Mouse (Mus musculus) Patski (cell line): ENCODE measurements around the gene Papola. TPM values are rescaled to one million over a fixed set of nuclear protein-coding genes. Genes with fewer than 3 reads are reported as not detected.
A peak's percentile ranks its signal among the peaks of the same experiment; 100 is the strongest.

Experiments used
- ATAC-seq: fragments of 100-300 bp; one replicate; pipeline ENCODE4 v1.8.0; 2021
- CTCF ChIA-PET: fragments of 350-600 bp; sonication (Branson Sonifier 250); formaldehyde crosslinking; loops from one replicate; lab custom pipeline; 2022; ENCODE audit warnings: inconsistent platforms; lab: Charles Lee
- POLR2A ChIA-PET: fragments of 350-600 bp; sonication (Branson Sonifier 250); formaldehyde crosslinking; loops from one replicate; lab custom pipeline; 2022; ENCODE audit warnings: antibody characterized with exemption, inconsistent platforms; lab: Charles Lee
- DNase-seq: peaks from one replicate; pipeline ENCODE4 v3.0.0-alpha.2; 2011; ENCODE audit warnings: low read depth, low spot score
- H3K27me3 ChIP-seq: fragments of 371-371 bp; one replicate; pipeline ENCODE4 v1.5.1; 2021
- CTCF ChIP-seq: fragments of 100-300 bp; IDR thresholded peaks from one replicate; pipeline ENCODE4 v1.5.1; 2021
- in situ Hi-C: fragments of 300-500 bp; cut with MboI; formaldehyde crosslinking; loops from 3 replicates; pipeline ENCODE4 v1.11.1; 2018; ENCODE audit warnings: low pct_unique_long_range_greater_than_20kb, mixed read lengths
- polyA plus RNA-seq: library from polyadenylated mRNA; unstranded; gene quantifications from one replicate; pipeline ENCODE4 v1.2.3, GENCODE M21; 2021

Gene Papola
- polyA plus RNA-seq, 1 experiment from 2014 or later, result 117 TPM

- DNase-seq (no peak), ATAC-seq (no peak)
- no peak for TF ChIP-seq CTCF
- POLR2A ChIA-PET, result no interaction called here
- in situ Hi-C loops, result no loop called here
- H3K27me3 ChIP-seq, result no peaks in the 10 kb centered on the region
- CTCF ChIA-PET, result no interaction called here
Measured at GRCm38 (mm10) chr12:105759849-105760478, 24.5 kb upstream of the Papola start.

GRCm38 (mm10) chr12:105761171-105761570, 23.3 kb upstream of the Papola start:
- POLR2A ChIA-PET, result no interaction called here

GRCm38 (mm10) chr12:105761629-105762028, 22.9 kb upstream of the Papola start:
- TF ChIP-seq CTCF, result no peak
- ChIA-PET POLR2A (no interaction called here), CTCF (no interaction called here)
- DNase-seq (no peak), ATAC-seq (no peak)
- in situ Hi-C loops, result no loop called here
- no peaks in the 10 kb centered on the region for H3K27me3 ChIP-seq

More at GRCm38 (mm10) chr12:105761171-105761570, 23.3 kb upstream of the Papola start:
- TF ChIP-seq CTCF, result no peak
- DNase-seq (no peak), ATAC-seq (no peak)
- H3K27me3 ChIP-seq, result no peaks in the 10 kb centered on the region
- CTCF ChIA-PET, result no interaction called here
- in situ Hi-C loops, result no loop called here

GRCm38 (mm10) chr12:105769700-105770099, 14.8 kb upstream of the Papola start:
- CTCF ChIA-PET, result no interaction called here
- in situ Hi-C loops, result no loop called here
- POLR2A ChIA-PET, result no interaction called here
- DNase-seq, result no peak
- no peak for ATAC-seq
- TF ChIP-seq CTCF, result no peak
- no peaks in the 10 kb centered on the region for H3K27me3 ChIP-seq

- ChIA-PET CTCF (no interaction called here), POLR2A (no interaction called here)
- ATAC-seq (no peak), DNase-seq (no peak)
- no peak for TF ChIP-seq CTCF
- in situ Hi-C loops, result no loop called here
- no peaks in the 10 kb centered on the region for H3K27me3 ChIP-seq
Measured at GRCm38 (mm10) chr12:105774871-105775270, 9.6 kb upstream of the Papola start.

GRCm38 (mm10) chr12:105777651-105778050, 6.8 kb upstream of the Papola start:
- TF ChIP-seq CTCF, result no peak
- ChIA-PET CTCF (no interaction called here), POLR2A (no interaction called here)
- in situ Hi-C loops, result no loop called here
- H3K27me3 ChIP-seq, result peaks cover 3% of the 10 kb centered on the region
- ATAC-seq (no peak), DNase-seq (no peak)

- CTCF ChIA-PET, result no interaction called here
- POLR2A ChIA-PET, result no interaction called here
- ATAC-seq (peak; percentile 86), DNase-seq (peak; percentile 7)
- TF ChIP-seq CTCF, result no peak
- in situ Hi-C loops, result no loop called here
- H3K27me3 ChIP-seq, result peaks cover 3% of the 10 kb centered on the region
Measured at GRCm38 (mm10) chr12:105785000-105785774, 693 bp downstream of the Papola start.

GRCm38 (mm10) chr12:105786113-105786512, 1.6 kb downstream of the Papola start:
- ChIA-PET CTCF (interaction anchor here (1.3 kb wide), 1 partner anchor 53 kb away, joined by 4 read pairs; no protein-coding TSS in a partner anchor), POLR2A (no interaction called here)
- in situ Hi-C loops, result no loop called here
- no peak for TF ChIP-seq CTCF
- ATAC-seq (no peak), DNase-seq (no peak)
- H3K27me3 ChIP-seq, result peaks cover 2% of the 10 kb centered on the region

- TF ChIP-seq CTCF, result no peak
- ATAC-seq (no peak), DNase-seq (no peak)
- in situ Hi-C loops, result no loop called here
- no peaks in the 10 kb centered on the region for H3K27me3 ChIP-seq
- POLR2A ChIA-PET, result no interaction called here
- CTCF ChIA-PET, result interaction anchor here (0.8 to 1.2 kb wide), 2 partner anchors 11 to 70 kb away, joined by 3 read pairs; no protein-coding TSS in a partner anchor
Measured at GRCm38 (mm10) chr12:105787626-105788025, 3.1 kb downstream of the Papola start.

GRCm38 (mm10) chr12:105789885-105790284, 5.4 kb downstream of the Papola start:
- ChIA-PET CTCF (no interaction called here), POLR2A (no interaction called here)
- no peak for TF ChIP-seq CTCF
- H3K27me3 ChIP-seq, result no peaks in the 10 kb centered on the region
- ATAC-seq, result no peak
- no peak for DNase-seq
- in situ Hi-C loops, result no loop called here

GRCm38 (mm10) chr12:105794896-105795295, 10.4 kb downstream of the Papola start:
- in situ Hi-C loops, result no loop called here
- ATAC-seq, result no peak
- POLR2A ChIA-PET, result no interaction called here
- no peak for TF ChIP-seq CTCF
- H3K27me3 ChIP-seq, result no peaks in the 10 kb centered on the region
- DNase-seq, result no peak
- CTCF ChIA-PET, result no interaction called here
